Mouse (Mus musculus) stomach, postnatal 0 days (tissue): Measurements from ENCODE around the gene Arfgef3. TPM values are rescaled to one million over a fixed set of nuclear protein-coding genes. Genes with fewer than 3 reads are reported as not detected.
A peak's percentile ranks its signal among the peaks of the same experiment; 100 is the strongest.

Experiments used
- ATAC-seq: fragments of 200-750 bp; cut with Nextera tagmentation; 2 replicates; pipeline ENCODE4 v1.8.0; 2017; ENCODE audit not compliant: low FRiP score, low TSS enrichment
- DNase-seq: peaks from one replicate; pipeline ENCODE4 v3.0.0-alpha.2; 2016; ENCODE audit warnings: low spot score
- H3K27ac ChIP-seq: fragments of 300-500 bp; sonication (generic); replicated peaks from 2 replicates; pipeline ENCODE4 v1.5.1; 2014; ENCODE audit warnings: mild to moderate bottlenecking, control low read depth
- H3K27me3 ChIP-seq: fragments of 300-500 bp; sonication (generic); 2 replicates; pipeline ENCODE4 v1.6.1; 2014; ENCODE audit warnings: low read length; ENCODE audit not compliant: control insufficient read depth, insufficient read depth
- H3K36me3 ChIP-seq: fragments of 300-500 bp; sonication (generic); 2 replicates; pipeline ENCODE4 v1.6.1; 2014; ENCODE audit warnings: low read length, mixed read lengths; ENCODE audit not compliant: control insufficient read depth, insufficient read depth
- H3K4me1 ChIP-seq: fragments of 300-500 bp; sonication (generic); replicated peaks from 2 replicates; pipeline ENCODE4 v1.6.1; 2014; ENCODE audit warnings: antibody characterized with exemption; ENCODE audit not compliant: control insufficient read depth, insufficient read depth
- H3K4me2 ChIP-seq: fragments of 300-500 bp; sonication (generic); replicated peaks from 2 replicates; pipeline ENCODE4 v1.6.1; 2014; ENCODE audit warnings: low read depth, mild to moderate bottlenecking, control low read depth, moderate library complexity
- H3K4me3 ChIP-seq: fragments of 300-500 bp; sonication (generic); 2 replicates; pipeline ENCODE4 v1.5.1; 2014; ENCODE audit warnings: low read depth, low read length, control low read depth
- H3K9ac ChIP-seq: fragments of 300-500 bp; sonication (generic); 2 replicates; pipeline ENCODE4 v1.6.1; 2014; ENCODE audit warnings: mild to moderate bottlenecking, low read length, control low read depth, mixed read lengths
- H3K9me3 ChIP-seq: fragments of 300-500 bp; sonication (generic); 2 replicates; pipeline ENCODE4 v1.6.1; 2016; ENCODE audit warnings: low read length; ENCODE audit not compliant: control insufficient read depth
- CTCF ChIP-seq: IDR thresholded peaks from 2 replicates; pipeline ENCODE4 v1.5.1; 2016; ENCODE audit warnings: antibody characterized with exemption, low read depth, mild to moderate bottlenecking, moderate library complexity
- EP300 ChIP-seq: optimal IDR thresholded peaks from 2 replicates; pipeline ENCODE3; 2016; ENCODE audit warnings: antibody characterized with exemption
- WGBS: fragments of 180-500 bp; shearing (Covaris S2); extraction: QIAGEN DNeasy Blood & Tissue Kit; methylation state at CpG from one replicate; pipeline ENCODE4 v1.1.7; 2014; 5-methylcytosine and 5-hydroxymethylcytosine counted together
- polyA plus RNA-seq: library from polyadenylated mRNA; unstranded; fragments of >200 nt; fragmentation: Nextera tagmentation; extraction: Ambion mirVana; gene quantifications from 2 replicates; pipeline ENCODE4 v1.2.1, GENCODE M21; 2015

Arfgef3 gene
- polyA plus RNA-seq, 1 experiment from 2014 or later, result 1.8 TPM

GRCm38 (mm10) chr10:18549321-18550216 lies 194.2 kb downstream of the Arfgef3 start:
- Histone ChIP-seq H3K36me3 (no peaks in the 10 kb centered on the region), H3K4me3 (peak overlapping the region; percentile 32), H3K4me1 (0 out of 2 replicates have a peak, but pooled peaks cover 2% of the 10 kb centered on the region), H3K9me3 (no peaks in the 10 kb centered on the region), H3K27me3 (no peaks in the 10 kb centered on the region), H3K9ac (no peak overlapping the region), H3K27ac (0 out of 2 replicates have a peak overlapping the region, but pooled peaks have one; percentile 13), H3K4me2 (peak overlapping the region; percentile 60)
- 8% methylated on average over 35 of the region's 35 CpGs for WGBS
- ATAC-seq, result peak; percentile 11; the same call in 1 of the 2 replicates
- TF ChIP-seq CTCF, result no peak
- TF ChIP-seq EP300, result no peak
- peak; percentile 52 for DNase-seq

DNA sequence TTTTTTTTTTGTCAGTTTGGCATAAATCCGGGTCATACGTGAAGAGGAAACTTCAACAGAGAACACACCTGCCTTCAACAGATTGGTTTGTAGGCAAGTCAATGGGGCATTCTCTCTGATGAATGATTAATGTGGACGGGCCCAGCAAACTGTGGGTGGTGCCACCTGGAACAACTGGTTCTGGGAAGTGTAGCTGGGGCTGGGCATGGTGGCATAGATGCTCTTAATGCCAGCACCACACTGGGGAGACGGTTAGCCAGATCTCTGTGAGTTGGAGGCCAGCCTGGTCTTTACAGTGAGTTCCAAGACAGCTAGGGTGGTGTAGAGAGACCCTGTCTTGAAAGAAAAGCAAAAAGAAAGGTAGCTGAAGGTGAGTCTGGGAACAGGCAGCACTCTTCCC lies 196.4 kb downstream of the Arfgef3 start:
- Histone ChIP-seq H3K27ac (peak overlapping the region; percentile 80), H3K4me3 (no peak overlapping the region), H3K4me1 (0 out of 2 replicates have a peak, but pooled peaks cover 2% of the 10 kb centered on the region), H3K27me3 (no peaks in the 10 kb centered on the region), H3K4me2 (no peak overlapping the region), H3K9me3 (no peaks in the 10 kb centered on the region), H3K9ac (no peak overlapping the region), H3K36me3 (no peaks in the 10 kb centered on the region)
- DNase-seq (peak; percentile 54), ATAC-seq (peak; percentile 62)
- TF ChIP-seq CTCF (no peak), EP300 (no peak)
- 42% methylated on average over 4 of the region's 4 CpGs for WGBS

- DNase-seq (peak; percentile 86), ATAC-seq (peak; percentile 92)
- 0% methylated on average over 22 of the region's 22 CpGs for WGBS
- TF ChIP-seq EP300 (peak; percentile 75), CTCF (peak; percentile 83)
- H3K27me3 ChIP-seq, result no peaks in the 10 kb centered on the region
- H3K27ac ChIP-seq, result peak within 1 kb of the TSS; percentile 83
- H3K4me1 ChIP-seq, result 0 out of 2 replicates have a peak, but pooled peaks cover 2% of the 10 kb centered on the region
- no peaks in the 10 kb centered on the region for H3K36me3 ChIP-seq
- peak within 1 kb of the TSS; percentile 62 for H3K4me3 ChIP-seq
- H3K9ac ChIP-seq, result peak within 1 kb of the TSS; percentile 73
- H3K4me2 ChIP-seq, result peak within 1 kb of the TSS; percentile 96
- no peaks in the 10 kb centered on the region for H3K9me3 ChIP-seq
Observed at GRCm38 (mm10) chr10:18545813-18546235, 197.9 kb downstream of the Arfgef3 start, which contains the start of gene Hebp2. Hebp2 (minus strand) TSS chr10:18546076.

DNA sequence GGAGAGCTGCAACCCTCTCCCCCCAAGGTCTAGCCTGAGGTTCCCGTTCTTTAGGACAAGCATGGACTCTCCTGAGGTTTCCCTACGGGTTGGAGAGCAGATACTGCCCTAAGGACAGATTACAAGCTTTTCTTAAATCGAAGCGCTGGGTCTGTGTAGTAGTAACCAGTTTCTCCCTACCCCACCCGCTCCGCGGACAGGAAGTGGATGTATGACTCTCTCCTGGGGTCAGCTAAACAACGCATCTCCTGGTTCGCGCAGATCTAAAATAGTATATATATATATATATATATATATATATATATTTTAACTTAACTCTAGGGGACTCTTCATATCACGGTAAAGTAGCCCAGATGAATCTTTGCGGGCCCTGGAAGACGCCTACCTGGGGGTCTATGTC lies 198.4 kb downstream of the Arfgef3 start:
- 7% methylated on average over 13 of the region's 13 CpGs for WGBS
- Histone ChIP-seq H3K4me1 (0 out of 2 replicates have a peak, but pooled peaks cover 2% of the 10 kb centered on the region), H3K27me3 (no peaks in the 10 kb centered on the region), H3K4me2 (peak overlapping the region; percentile 96), H3K9me3 (no peaks in the 10 kb centered on the region), H3K9ac (peak overlapping the region; percentile 73), H3K27ac (peak overlapping the region; percentile 83), H3K4me3 (peak overlapping the region; percentile 62), H3K36me3 (no peaks in the 10 kb centered on the region)
- TF ChIP-seq EP300 (no peak), CTCF (no peak)
- DNase-seq, result no peak
- ATAC-seq, result no peak

DNA sequence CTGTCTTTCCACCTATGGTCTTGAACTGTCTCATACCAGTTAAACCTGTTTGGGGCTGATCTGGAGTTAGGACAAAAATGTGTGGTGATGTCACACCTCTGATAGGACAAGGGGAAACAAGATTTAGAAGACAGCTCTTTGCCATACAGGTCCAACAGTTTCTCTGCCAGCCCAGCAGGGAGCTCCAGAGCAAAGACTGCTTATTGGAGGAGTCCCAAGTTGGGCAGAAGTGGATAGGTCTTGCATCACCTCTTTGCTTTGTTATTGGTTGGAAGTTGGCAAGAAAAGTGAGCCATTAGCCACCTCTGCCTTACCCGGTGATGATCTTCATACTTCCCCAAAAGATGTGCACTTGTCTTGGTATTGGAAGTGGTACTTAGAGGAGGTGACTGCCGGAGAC lies 206.9 kb downstream of the Arfgef3 start:
- H3K27me3 ChIP-seq, result no peaks in the 10 kb centered on the region
- H3K4me3 ChIP-seq, result no peak overlapping the region
- TF ChIP-seq EP300, result peak; percentile 46
- no peak for TF ChIP-seq CTCF
- 92% methylated on average over 2 of the region's 2 CpGs for WGBS
- H3K36me3 ChIP-seq, result no peaks in the 10 kb centered on the region
- H3K4me1 ChIP-seq, result no peaks in the 10 kb centered on the region
- no peak for DNase-seq
- no peaks in the 10 kb centered on the region for H3K9me3 ChIP-seq
- H3K4me2 ChIP-seq, result no peak overlapping the region
- H3K27ac ChIP-seq, result no peak overlapping the region
- no peak overlapping the region for H3K9ac ChIP-seq
- no peak for ATAC-seq

DNA sequence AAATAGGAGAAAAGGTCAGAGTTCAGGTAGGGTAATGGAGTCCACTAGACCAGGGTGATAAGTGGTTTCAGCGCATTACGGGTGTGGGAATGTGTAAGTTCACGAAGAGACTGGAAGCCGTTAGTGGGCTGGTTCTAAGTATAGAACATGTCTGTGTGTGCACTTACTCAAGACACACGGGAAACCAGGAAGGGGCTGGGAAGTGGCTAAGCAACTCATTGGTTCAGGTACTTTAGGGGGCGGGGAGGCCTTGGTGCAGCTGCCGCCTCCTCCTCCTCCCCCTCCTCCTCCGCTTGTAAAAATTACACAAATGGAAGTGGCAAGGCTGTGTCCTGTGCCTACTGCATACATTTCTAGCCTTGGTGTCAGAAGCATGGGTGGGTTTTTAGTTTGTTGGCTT lies 211.5 kb downstream of the Arfgef3 start:
- H3K27me3 ChIP-seq, result no peaks in the 10 kb centered on the region
- 76% methylated on average over 8 of the region's 8 CpGs for WGBS
- ATAC-seq, result no peak
- H3K27ac ChIP-seq, result no peak overlapping the region
- no peak for TF ChIP-seq CTCF
- no peak for TF ChIP-seq EP300
- no peak overlapping the region for H3K4me2 ChIP-seq
- H3K4me3 ChIP-seq, result no peak overlapping the region
- no peaks in the 10 kb centered on the region for H3K36me3 ChIP-seq
- no peak overlapping the region for H3K9ac ChIP-seq
- no peaks in the 10 kb centered on the region for H3K4me1 ChIP-seq
- no peak for DNase-seq
- no peaks in the 10 kb centered on the region for H3K9me3 ChIP-seq

Other genes with a start within 250 kb of the Arfgef3 start
- 112 and 129 TPM in 2 replicates for gene Hebp2, start 197.9 kb downstream of the Arfgef3 start, polyA plus RNA-seq
- gene Gm4922, start 42.8 kb upstream of the Arfgef3 start, polyA plus RNA-seq, result 0.05 and 0.08 TPM in 2 replicates
- gene Perp, start 101.1 kb upstream of the Arfgef3 start, polyA plus RNA-seq, result 1,093 and 1,120 TPM in 2 replicates